Mouse (Mus musculus) ES-Bruce4 (cell line): ENCODE measurements around the gene Nhlrc4. TPM values are rescaled to one million over a fixed set of nuclear protein-coding genes. Genes with fewer than 3 reads are reported as not detected.

Experiments used
- H3K27ac ChIP-seq: 2 replicates; pipeline ENCODE4 v1.5.1; 2012; ENCODE audit warnings: low read length, inconsistent platforms; ENCODE audit not compliant: insufficient read depth
- H3K27me3 ChIP-seq: 2 replicates; pipeline ENCODE4 v1.6.1; 2012; ENCODE audit warnings: mild to moderate bottlenecking, low read length, inconsistent platforms; ENCODE audit not compliant: control insufficient read depth, poor library complexity, insufficient read depth, severe bottlenecking
- H3K36me3 ChIP-seq: 2 replicates; pipeline ENCODE4 v1.6.1; 2012; ENCODE audit warnings: inconsistent platforms, mild to moderate bottlenecking, low read length, moderate library complexity; ENCODE audit not compliant: control insufficient read depth, poor library complexity, insufficient read depth, severe bottlenecking
- H3K4me1 ChIP-seq: one replicate; pipeline ENCODE4 v1.8.1; 2011; ENCODE audit warnings: low read length; ENCODE audit not compliant: control insufficient read depth, insufficient read depth
- H3K4me3 ChIP-seq: 2 replicates; pipeline ENCODE4 v1.5.1; 2011; ENCODE audit warnings: low read depth, mild to moderate bottlenecking, low read length
- H3K9ac ChIP-seq: 2 replicates; pipeline ENCODE4 v1.6.1; 2012; ENCODE audit warnings: low read depth, mild to moderate bottlenecking, inconsistent platforms; ENCODE audit not compliant: poor library complexity, severe bottlenecking
- H3K9me3 ChIP-seq: replicated peaks from 2 replicates; pipeline ENCODE4 v1.6.1; 2012; ENCODE audit warnings: mild to moderate bottlenecking, low read length, inconsistent platforms; ENCODE audit not compliant: control insufficient read depth, poor library complexity, insufficient read depth, severe bottlenecking
- CTCF ChIP-seq: IDR thresholded peaks from one replicate; pipeline ENCODE4 v1.8.1; 2011; ENCODE audit warnings: low read depth, low read length
- EP300 ChIP-seq: IDR thresholded peaks from 2 replicates; pipeline ENCODE4 v1.6.1; 2011; ENCODE audit warnings: low read depth, low read length; ENCODE audit not compliant: insufficient read depth
- POLR2A ChIP-seq: IDR thresholded peaks from one replicate; pipeline ENCODE4 v1.8.1; 2011; ENCODE audit warnings: low read length; ENCODE audit not compliant: insufficient read depth
- polyA plus RNA-seq: library from polyadenylated mRNA; stranded (reverse); fragments of >200 nt; gene quantifications from 2 replicates; pipeline ENCODE4 v1.2.4, GENCODE M21; 2011; ENCODE audit warnings: low read depth; ENCODE audit not compliant: missing spikeins, insufficient read depth, insufficient read length

Nhlrc4 gene
- polyA plus RNA-seq, 1 experiment, result not detected

- Histone ChIP-seq H3K27me3 (no peaks in the 10 kb centered on the region), H3K9me3 (no peaks in the 10 kb centered on the region), H3K36me3 (no peaks in the 10 kb centered on the region), H3K4me1 (peaks cover 2% of the 10 kb centered on the region), H3K4me3 (peak overlapping the region; percentile 86), H3K9ac (peak overlapping the region; percentile 78), H3K27ac (no peak overlapping the region)
- TF ChIP-seq EP300 (no peak), POLR2A (no peak), CTCF (no peak)
Measured at GRCm38 (mm10) chr17:25984556-25985305, 40.0 kb upstream of the Nhlrc4 start.

- Histone ChIP-seq H3K27ac (no peak overlapping the region), H3K4me3 (no peak overlapping the region)
Measured at GRCm38 (mm10) chr17:25984066-25984465, 39.3 kb upstream of the Nhlrc4 start.

GRCm38 (mm10) chr17:25982913-25983312 lies 38.2 kb upstream of the Nhlrc4 start:
- H3K4me1 ChIP-seq, result peaks cover 2% of the 10 kb centered on the region
- H3K9me3 ChIP-seq, result no peaks in the 10 kb centered on the region
- TF ChIP-seq EP300 (no peak), POLR2A (no peak), CTCF (no peak)
- no peaks in the 10 kb centered on the region for H3K27me3 ChIP-seq
- H3K27ac ChIP-seq, result no peak overlapping the region
- no peak overlapping the region for H3K4me3 ChIP-seq
- no peaks in the 10 kb centered on the region for H3K36me3 ChIP-seq
- H3K9ac ChIP-seq, result no peak overlapping the region

More at GRCm38 (mm10) chr17:25984066-25984465, 39.3 kb upstream of the Nhlrc4 start:
- Histone ChIP-seq H3K27me3 (no peaks in the 10 kb centered on the region), H3K9ac (peak overlapping the region; percentile 78; the same call in 1 of the 2 replicates), H3K4me1 (peaks cover 2% of the 10 kb centered on the region), H3K9me3 (no peaks in the 10 kb centered on the region), H3K36me3 (no peaks in the 10 kb centered on the region)
- TF ChIP-seq POLR2A (no peak), EP300 (no peak), CTCF (no peak)

GRCm38 (mm10) chr17:25980854-25981253 lies 36.1 kb upstream of the Nhlrc4 start:
- Histone ChIP-seq H3K9me3 (no peaks in the 10 kb centered on the region), H3K4me1 (peaks cover 2% of the 10 kb centered on the region), H3K27me3 (no peaks in the 10 kb centered on the region), H3K9ac (no peak overlapping the region), H3K27ac (no peak overlapping the region), H3K4me3 (no peak overlapping the region), H3K36me3 (no peaks in the 10 kb centered on the region)
- TF ChIP-seq POLR2A (no peak), EP300 (no peak), CTCF (no peak)

- Histone ChIP-seq H3K9ac (no peak overlapping the region), H3K4me1 (peaks cover 2% of the 10 kb centered on the region), H3K27ac (no peak overlapping the region), H3K4me3 (no peak overlapping the region), H3K36me3 (no peaks in the 10 kb centered on the region), H3K27me3 (no peaks in the 10 kb centered on the region), H3K9me3 (no peaks in the 10 kb centered on the region)
- no peak for TF ChIP-seq CTCF
- TF ChIP-seq EP300, result no peak
- no peak for TF ChIP-seq POLR2A
Measured at GRCm38 (mm10) chr17:25979829-25980738, 35.3 kb upstream of the Nhlrc4 start.
